Mouse (Mus musculus) megakaryocyte, embryonic 14.5 days (primary cell): ENCODE measurements at regions not wholly inside any gene's neighbourhood (a gene's known extent, or its start where the extent isn't known, plus 50 kb on each side); places are given as distances from the start of the nearest gene placed in this dataset.
"Not testable (repeated sequence)": the region's sequence is repeated elsewhere in the genome, so short reads cannot be mapped to it uniquely, and the experiment has no call there.

Source experiments
- H3K27me3 ChIP-seq: replicated peaks from 2 replicates; pipeline ENCODE3; 2012; ENCODE audit warnings: inconsistent platforms
- H3K36me3 ChIP-seq: replicated peaks from 2 replicates; pipeline ENCODE3; 2012; ENCODE audit warnings: low read length, inconsistent platforms, mixed read lengths
- H3K4me1 ChIP-seq: 2 replicates; pipeline ENCODE4 v1.6.1; 2012; ENCODE audit warnings: inconsistent platforms
- H3K4me3 ChIP-seq: replicated peaks from 2 replicates; pipeline ENCODE3; 2012; ENCODE audit warnings: moderate library complexity, mild to moderate bottlenecking, inconsistent platforms
- H3K9me3 ChIP-seq: 2 replicates; pipeline ENCODE4 v1.6.1; 2012; ENCODE audit warnings: inconsistent platforms
- FLI1 ChIP-seq: IDR thresholded peaks from 2 replicates; pipeline ENCODE4 v1.6.1; 2012; ENCODE audit warnings: low read length, inconsistent platforms, mixed read lengths
- GATA1 ChIP-seq: IDR thresholded peaks from 3 replicates; pipeline ENCODE4 v1.6.1; 2012; ENCODE audit warnings: mixed read lengths, low read length, inconsistent platforms, borderline replicate concordance

- Histone ChIP-seq H3K27me3 (no peaks in the 10 kb centered on the region), H3K9me3 (0 out of 2 replicates have a peak, but pooled peaks cover 4% of the 10 kb centered on the region), H3K36me3 (no peaks in the 10 kb centered on the region), H3K4me3 (no peak overlapping the region), H3K4me1 (no peaks in the 10 kb centered on the region)
- TF ChIP-seq GATA1 (no peak), FLI1 (no peak)
These were observed 388.9 kb downstream of the Tcerg1l start for GRCm38 (mm10) chr7:138008601-138009000.

- H3K27me3 ChIP-seq, H3K9me3 ChIP-seq, H3K4me3 ChIP-seq, H3K36me3 ChIP-seq, H3K4me1 ChIP-seq: not testable (repeated sequence)
These were observed 373.5 kb downstream of the Tcerg1l start for GRCm38 (mm10) chr7:138024021-138024420.

DNA sequence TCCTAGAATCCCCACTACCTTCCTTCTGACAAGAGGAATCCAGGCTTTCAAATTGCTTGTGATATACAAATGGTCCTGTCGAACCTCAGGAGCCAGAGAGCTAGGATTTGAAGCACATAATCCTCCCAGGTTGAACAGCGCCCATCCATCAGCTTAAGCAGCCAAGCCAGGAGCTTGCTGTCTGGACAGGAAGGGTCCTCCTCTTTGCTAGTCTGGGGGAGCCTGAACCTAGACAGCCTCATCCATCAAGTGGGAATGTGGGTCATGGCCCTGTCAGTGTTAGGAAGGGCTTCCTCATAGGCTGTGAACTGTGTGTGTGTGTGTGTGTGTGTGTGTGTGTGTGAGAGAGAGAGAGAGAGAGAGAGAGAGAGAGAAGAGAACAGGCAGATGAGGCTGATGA is 345.8 kb downstream of the Tcerg1l start:
- no peaks in the 10 kb centered on the region for H3K36me3 ChIP-seq
- H3K9me3 ChIP-seq: no peaks in the 10 kb centered on the region
- H3K27me3 ChIP-seq: no peaks in the 10 kb centered on the region
- TF ChIP-seq GATA1 (no peak), FLI1 (no peak)
- no peak overlapping the region for H3K4me3 ChIP-seq
- H3K4me1 ChIP-seq: no peaks in the 10 kb centered on the region

- H3K4me1 ChIP-seq: no peaks in the 10 kb centered on the region
- no peaks in the 10 kb centered on the region for H3K27me3 ChIP-seq
- TF ChIP-seq GATA1 (no peak), FLI1 (no peak)
- no peaks in the 10 kb centered on the region for H3K9me3 ChIP-seq
- no peak overlapping the region for H3K4me3 ChIP-seq
- no peaks in the 10 kb centered on the region for H3K36me3 ChIP-seq
These were observed 342.8 kb downstream of the Tcerg1l start for GRCm38 (mm10) chr7:138054756-138055155.

DNA sequence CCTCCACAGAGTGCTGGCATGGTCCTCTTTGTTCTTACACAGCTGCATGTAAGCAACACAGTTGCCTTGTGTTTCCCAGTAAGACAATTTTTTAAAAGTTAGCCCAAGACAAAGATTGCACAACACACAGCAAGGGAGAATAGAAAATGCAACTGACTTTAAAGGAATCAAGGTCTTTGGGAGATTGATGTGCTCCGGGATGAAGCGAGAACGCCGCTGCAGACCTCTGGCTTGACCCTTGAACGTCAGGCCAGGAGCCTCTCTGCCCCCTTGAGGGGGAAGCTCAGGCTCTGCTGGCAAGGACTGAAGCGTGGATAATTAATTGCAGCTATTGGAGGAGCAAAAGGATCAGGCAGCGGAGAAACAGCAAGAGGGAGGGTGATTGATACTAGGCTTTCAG is 336.4 kb downstream of the Tcerg1l start:
- Histone ChIP-seq H3K9me3 (peaks cover 8% of the 10 kb centered on the region; the same call in 1 of the 2 replicates), H3K36me3 (no peaks in the 10 kb centered on the region), H3K4me1 (no peaks in the 10 kb centered on the region), H3K4me3 (no peak overlapping the region), H3K27me3 (no peaks in the 10 kb centered on the region)
- no peak for TF ChIP-seq FLI1
- no peak for TF ChIP-seq GATA1

DNA sequence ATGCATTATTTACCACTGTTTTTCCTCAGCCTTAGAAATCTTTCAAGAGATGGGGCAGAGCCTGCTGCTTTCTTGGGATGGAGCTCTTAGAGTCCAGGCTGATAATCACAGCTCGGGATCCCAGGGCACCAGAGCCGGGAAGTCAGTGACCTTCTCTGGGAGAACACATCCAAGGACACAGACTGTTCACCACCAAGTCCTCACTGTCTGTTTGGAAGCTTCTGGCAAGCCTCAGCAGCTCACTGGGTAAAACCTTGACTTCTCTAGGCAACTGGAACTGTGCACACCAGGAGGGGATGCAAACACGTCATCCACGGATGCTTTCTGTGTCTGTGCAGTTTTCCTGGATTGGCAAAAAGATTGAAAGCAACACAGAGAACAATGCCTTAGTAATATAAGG is 330.6 kb downstream of the Tcerg1l start:
- TF ChIP-seq FLI1 (no peak), GATA1 (no peak)
- Histone ChIP-seq H3K36me3 (no peaks in the 10 kb centered on the region), H3K27me3 (no peaks in the 10 kb centered on the region), H3K4me3 (no peak overlapping the region), H3K9me3 (peaks cover 8% of the 10 kb centered on the region; the same call in 1 of the 2 replicates), H3K4me1 (no peaks in the 10 kb centered on the region)

GRCm38 (mm10) chr7:138075231-138075630 is 322.3 kb downstream of the Tcerg1l start:
- no peaks in the 10 kb centered on the region for H3K27me3 ChIP-seq
- no peaks in the 10 kb centered on the region for H3K36me3 ChIP-seq
- 0 out of 2 replicates have a peak, but pooled peaks cover 7% of the 10 kb centered on the region for H3K9me3 ChIP-seq
- no peaks in the 10 kb centered on the region for H3K4me1 ChIP-seq
- TF ChIP-seq FLI1 (no peak), GATA1 (no peak)
- H3K4me3 ChIP-seq: no peak overlapping the region

DNA sequence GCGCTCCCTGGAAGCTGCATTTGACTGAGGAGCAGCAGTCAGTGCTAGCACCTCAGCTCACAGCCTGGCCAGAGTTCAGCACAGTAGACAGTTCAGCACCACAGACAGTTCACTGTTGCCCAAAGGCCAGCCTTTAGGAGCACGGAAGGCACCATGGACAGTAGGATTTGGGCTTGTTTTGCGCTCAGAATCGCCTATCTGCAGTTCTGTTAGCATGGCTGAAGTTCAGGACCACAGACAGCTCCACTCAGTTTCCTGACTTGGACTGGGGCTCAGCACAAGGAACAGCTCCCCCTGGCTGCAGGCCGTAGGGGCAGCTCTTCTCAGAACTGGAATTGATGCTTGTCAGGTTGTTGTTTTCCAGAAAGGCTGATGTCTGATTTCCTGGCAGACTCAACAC is 313.6 kb downstream of the Tcerg1l start:
- peaks cover 4% of the 10 kb centered on the region; the same call in 1 of the 2 replicates for H3K9me3 ChIP-seq
- H3K4me3 ChIP-seq: no peak overlapping the region
- H3K36me3 ChIP-seq: no peaks in the 10 kb centered on the region
- TF ChIP-seq FLI1 (no peak), GATA1 (no peak)
- H3K4me1 ChIP-seq: no peaks in the 10 kb centered on the region
- no peaks in the 10 kb centered on the region for H3K27me3 ChIP-seq

DNA sequence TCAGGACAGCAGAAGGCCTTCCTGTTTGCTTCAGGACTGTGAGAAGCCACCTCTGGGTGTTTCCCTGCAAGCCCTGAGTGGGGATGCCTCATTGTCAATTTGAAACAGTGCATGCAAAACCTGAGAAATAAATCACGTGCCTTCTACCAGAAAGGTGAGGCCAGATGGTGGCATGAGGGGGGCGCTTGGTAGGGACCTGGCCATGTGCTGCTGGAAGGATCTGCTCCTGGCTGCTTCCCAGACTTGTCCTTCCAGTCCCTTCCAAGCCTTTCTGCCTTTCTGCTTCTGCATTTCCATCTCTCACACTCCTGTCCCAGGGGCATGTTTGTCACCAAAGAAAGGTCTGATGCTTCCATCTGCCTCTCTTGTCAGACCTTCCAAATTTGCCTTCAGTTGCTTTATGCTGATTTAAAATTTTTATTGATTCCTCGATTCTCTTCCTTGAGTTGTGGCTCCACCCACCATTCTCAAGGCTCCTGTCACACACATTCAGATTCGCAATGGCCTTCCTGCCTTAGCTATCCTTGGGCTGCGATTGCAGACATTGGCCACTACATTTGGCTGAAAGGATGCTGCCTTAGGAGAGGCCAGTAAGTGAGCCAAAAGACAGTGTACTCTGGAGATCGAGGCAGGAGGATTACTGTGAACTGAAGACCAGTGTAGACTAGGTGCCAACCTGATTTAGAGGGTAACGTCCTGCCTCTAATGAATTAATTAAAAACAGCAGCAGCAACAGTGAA is 289.9 kb downstream of the Tcerg1l start:
- no peak overlapping the region for H3K4me3 ChIP-seq
- H3K4me1 ChIP-seq: no peaks in the 10 kb centered on the region
- H3K36me3 ChIP-seq: no peaks in the 10 kb centered on the region
- H3K9me3 ChIP-seq: no peaks in the 10 kb centered on the region
- H3K27me3 ChIP-seq: no peaks in the 10 kb centered on the region
- no peak for TF ChIP-seq FLI1
- no peak for TF ChIP-seq GATA1

DNA sequence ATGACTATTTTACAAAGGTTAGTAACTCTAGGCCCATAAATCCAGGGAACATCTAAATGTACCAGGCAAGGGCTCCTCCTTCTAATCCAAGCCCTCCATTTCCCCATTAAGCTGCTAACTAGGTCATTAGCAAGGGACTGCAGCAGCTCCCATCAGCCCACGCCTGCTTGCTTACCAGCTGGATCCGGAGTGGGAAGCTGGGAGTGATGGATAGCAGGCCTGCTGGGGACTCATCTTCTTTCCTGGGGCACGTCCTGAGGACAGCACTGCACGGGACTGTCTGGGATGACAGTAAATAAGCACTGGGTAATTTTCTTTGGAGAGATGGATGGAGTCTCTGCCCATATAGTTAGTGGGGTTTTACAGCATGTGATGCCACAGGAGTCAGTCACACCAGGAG is 276.0 kb downstream of the Tcerg1l start:
- Histone ChIP-seq H3K36me3 (no peaks in the 10 kb centered on the region), H3K4me1 (no peaks in the 10 kb centered on the region), H3K27me3 (no peaks in the 10 kb centered on the region), H3K9me3 (no peaks in the 10 kb centered on the region), H3K4me3 (no peak overlapping the region)
- TF ChIP-seq FLI1 (no peak), GATA1 (no peak)

GRCm38 (mm10) chr7:138129701-138130100 is 267.8 kb downstream of the Tcerg1l start:
- H3K36me3 ChIP-seq: no peaks in the 10 kb centered on the region
- no peak for TF ChIP-seq FLI1
- TF ChIP-seq GATA1: no peak
- H3K9me3 ChIP-seq: peaks cover 4% of the 10 kb centered on the region; the same call in 1 of the 2 replicates
- H3K4me3 ChIP-seq: no peak overlapping the region
- no peaks in the 10 kb centered on the region for H3K27me3 ChIP-seq
- no peaks in the 10 kb centered on the region for H3K4me1 ChIP-seq
